Mouse (Mus musculus) E14TG2a.4 (cell line): ENCODE measurements at regions not wholly inside any gene's neighbourhood (a gene's known extent, or its start where the extent isn't known, plus 50 kb on each side); places are given as distances from the start of the nearest gene placed in this dataset.

Source experiments
- H3K27me3 ChIP-seq: 2 replicates; pipeline ENCODE4 v1.6.1; 2014; ENCODE audit warnings: low read length, control low read depth; ENCODE audit not compliant: insufficient read depth
- H3K36me3 ChIP-seq: 2 replicates; pipeline ENCODE4 v1.6.1; 2014; ENCODE audit warnings: low read length, control low read depth; ENCODE audit not compliant: insufficient read depth
- H3K4me1 ChIP-seq: replicated peaks from 2 replicates; pipeline ENCODE4 v1.6.1; 2014; ENCODE audit warnings: low read depth, low read length, control low read depth
- H3K4me3 ChIP-seq: replicated peaks from 2 replicates; pipeline ENCODE4 v1.5.1; 2014; ENCODE audit warnings: mild to moderate bottlenecking, low read length
- H3K9me3 ChIP-seq: 2 replicates; pipeline ENCODE4 v1.6.1; 2014; ENCODE audit warnings: low read length, control low read depth
- CTCF ChIP-seq: conservative IDR thresholded peaks from 2 replicates; pipeline ENCODE4 v1.5.1; 2014; ENCODE audit warnings: low read length
- NANOG ChIP-seq: IDR thresholded peaks from 2 replicates; pipeline ENCODE4 v1.6.1; 2014; ENCODE audit warnings: borderline replicate concordance, low read length, mixed read lengths
- POU5F1 ChIP-seq: IDR thresholded peaks from 2 replicates; pipeline ENCODE4 v1.6.1; 2014; ENCODE audit warnings: low read length, borderline replicate concordance

- H3K4me1 ChIP-seq = peaks cover 11% of the 10 kb centered on the region
- no peaks in the 10 kb centered on the region for H3K36me3 ChIP-seq
- H3K4me3 ChIP-seq = no peak overlapping the region
- H3K9me3 ChIP-seq = no peaks in the 10 kb centered on the region
- peaks cover 8% of the 10 kb centered on the region for H3K27me3 ChIP-seq
- TF ChIP-seq NANOG = no peak
Observed at GRCm38 (mm10) chr8:10866696-10867395, 141.4 kb downstream of the Irs2 start.

- H3K27me3 ChIP-seq = peaks cover 10% of the 10 kb centered on the region
- TF ChIP-seq POU5F1 (no peak), NANOG (no peak), CTCF (no peak)
Observed at GRCm38 (mm10) chr8:10865941-10866513, 142.2 kb downstream of the Irs2 start.

GRCm38 (mm10) chr8:10865415-10865821 lies 142.8 kb downstream of the Irs2 start:
- no peaks in the 10 kb centered on the region for H3K9me3 ChIP-seq
- TF ChIP-seq NANOG (no peak), CTCF (no peak), POU5F1 (no peak)
- H3K36me3 ChIP-seq = no peaks in the 10 kb centered on the region
- peaks cover 10% of the 10 kb centered on the region for H3K27me3 ChIP-seq
- peaks cover 11% of the 10 kb centered on the region for H3K4me1 ChIP-seq
- no peak overlapping the region for H3K4me3 ChIP-seq

More at GRCm38 (mm10) chr8:10865941-10866513, 142.2 kb downstream of the Irs2 start:
- Histone ChIP-seq H3K9me3 (no peaks in the 10 kb centered on the region), H3K36me3 (no peaks in the 10 kb centered on the region), H3K4me3 (no peak overlapping the region), H3K4me1 (peaks cover 11% of the 10 kb centered on the region)

- H3K36me3 ChIP-seq = no peaks in the 10 kb centered on the region
- no peak for TF ChIP-seq NANOG
- no peak for TF ChIP-seq POU5F1
- TF ChIP-seq CTCF = no peak
- peaks cover 11% of the 10 kb centered on the region for H3K4me1 ChIP-seq
- peaks cover 10% of the 10 kb centered on the region for H3K27me3 ChIP-seq
- no peak overlapping the region for H3K4me3 ChIP-seq
- no peaks in the 10 kb centered on the region for H3K9me3 ChIP-seq
Observed at GRCm38 (mm10) chr8:10862442-10862841, 145.8 kb downstream of the Irs2 start.

GRCm38 (mm10) chr8:10860810-10861209 lies 147.4 kb downstream of the Irs2 start:
- Histone ChIP-seq H3K9me3 (no peaks in the 10 kb centered on the region), H3K27me3 (peaks cover 10% of the 10 kb centered on the region), H3K36me3 (no peaks in the 10 kb centered on the region), H3K4me3 (no peak overlapping the region), H3K4me1 (peaks cover 8% of the 10 kb centered on the region)
- TF ChIP-seq NANOG (no peak), CTCF (no peak), POU5F1 (no peak)

GRCm38 (mm10) chr8:10857874-10858273 lies 150.4 kb downstream of the Irs2 start:
- H3K4me1 ChIP-seq = no peaks in the 10 kb centered on the region
- no peaks in the 10 kb centered on the region for H3K36me3 ChIP-seq
- H3K4me3 ChIP-seq = no peak overlapping the region
- H3K27me3 ChIP-seq = peaks cover 4% of the 10 kb centered on the region
- H3K9me3 ChIP-seq = no peaks in the 10 kb centered on the region
- TF ChIP-seq NANOG (no peak), POU5F1 (no peak), CTCF (no peak)

GRCm38 (mm10) chr8:10856996-10857720 lies 151.1 kb downstream of the Irs2 start:
- Histone ChIP-seq H3K4me1 (no peaks in the 10 kb centered on the region), H3K27me3 (peaks cover 3% of the 10 kb centered on the region; the same call in 1 of the 2 replicates), H3K4me3 (no peak overlapping the region), H3K9me3 (no peaks in the 10 kb centered on the region), H3K36me3 (no peaks in the 10 kb centered on the region)
- TF ChIP-seq NANOG (no peak), CTCF (no peak), POU5F1 (no peak)

GRCm38 (mm10) chr8:10855696-10856095 lies 152.6 kb downstream of the Irs2 start:
- Histone ChIP-seq H3K9me3 (no peaks in the 10 kb centered on the region), H3K27me3 (no peaks in the 10 kb centered on the region), H3K4me3 (no peak overlapping the region), H3K36me3 (no peaks in the 10 kb centered on the region), H3K4me1 (no peaks in the 10 kb centered on the region)
- TF ChIP-seq POU5F1 (no peak), CTCF (no peak), NANOG (no peak)
